Mouse (Mus musculus): ENCODE measurements around the gene Gabpb1. TPM values are rescaled to one million over a fixed set of nuclear protein-coding genes. Genes with fewer than 3 reads are reported as not detected.
A peak's percentile ranks its signal among the peaks of the same experiment; 100 is the strongest.

The Gabpb1 gene
- polyA plus RNA-seq, 2 experiments = 9.4 to 23.1 TPM

DNA sequence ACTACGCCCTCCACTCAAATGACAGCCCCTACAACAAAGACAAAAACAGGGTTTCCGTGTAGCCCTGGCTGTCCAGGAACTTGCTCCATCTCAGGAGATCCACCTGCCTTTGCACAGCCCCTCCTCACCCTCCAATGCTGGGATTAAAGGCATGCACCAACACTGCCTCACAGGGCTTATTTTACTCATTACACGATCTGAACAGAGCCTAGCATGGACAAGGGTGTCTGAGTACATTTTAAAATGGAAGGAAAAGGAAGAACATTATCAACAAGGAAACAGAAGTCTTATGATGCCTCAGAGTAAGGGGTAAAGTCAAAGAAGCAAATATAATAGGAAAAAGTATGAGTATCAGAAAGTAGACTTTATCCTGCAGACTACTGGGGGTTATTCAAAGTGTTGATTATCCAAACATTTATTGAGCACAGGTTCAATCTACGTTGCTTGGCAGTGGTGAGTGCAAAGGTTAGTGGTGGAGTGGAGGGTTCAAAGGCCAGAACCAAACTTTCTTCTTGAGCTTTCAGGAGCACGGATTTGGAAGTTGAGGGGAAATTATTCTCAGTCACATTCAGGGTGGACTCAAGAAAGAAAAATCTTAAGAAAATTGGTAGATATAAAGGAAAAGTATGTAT, 7.4 kb downstream of the Gabpb1 start:
- Histone ChIP-seq H3K4me2 (ENCODE audit: low read depth) (no peak overlapping the region), H3K4me3 (ENCODE audit: insufficient read depth in 1 of 2, low read depth in 2 of 2, low read length in 2 of 2) (no peak overlapping the region), H3K9ac (replicated peaks) (no peak overlapping the region), H3K36me3 (replicated peaks; ENCODE audit: control insufficient read depth, insufficient read depth, low read depth) (no peaks in the 10 kb centered on the region), H3K27ac (no peak overlapping the region), H3K27me3 (ENCODE audit: control insufficient read depth, insufficient read depth, low read length) (no peaks in the 10 kb centered on the region), H3K9me3 (ENCODE audit: control insufficient read depth, low read length) (no peaks in the 10 kb centered on the region), H3K4me1 (replicated peaks; ENCODE audit: control insufficient read depth in 2 of 2, insufficient read depth in 2 of 2, low read length in 1 of 2) (peaks cover 10 to 16% of the 10 kb centered on the region in 2 experiments)
- WGBS (ENCODE audit: insufficient replicate concordance) = 67% methylated on average over 5 of the region's 5 CpGs
- TF ChIP-seq EP300 (IDR thresholded peaks at IDR 0.05; ENCODE audit: low read depth) (no peak), CTCF (IDR thresholded peaks at IDR 0.05; ENCODE audit: low read depth) (no peak)
- DNase-seq (ENCODE audit: low read depth in 3 of 3, low spot score in 3 of 3) = no peak
- ATAC-seq (ENCODE audit: insufficient read depth) = no peak

DNA sequence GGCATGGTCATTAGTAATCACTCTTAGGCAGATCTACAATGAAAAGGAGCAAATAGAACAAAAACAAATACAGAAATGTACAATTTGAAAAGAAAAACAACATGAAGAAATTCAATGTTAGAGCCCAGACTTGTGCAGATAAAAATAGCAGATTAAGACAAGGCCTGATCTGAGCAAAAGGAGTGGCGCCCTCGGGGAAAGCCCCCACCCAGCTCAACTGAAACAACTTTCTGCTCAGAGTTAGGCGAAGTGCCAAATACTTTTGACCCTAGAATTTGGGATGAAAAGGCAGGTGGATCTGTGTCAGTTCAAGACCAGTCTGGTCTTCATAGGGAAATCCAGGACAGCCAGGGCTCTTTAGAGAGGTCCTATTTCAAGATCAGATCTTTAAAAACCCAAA, 10.2 kb downstream of the Gabpb1 start:
- Histone ChIP-seq H3K4me1 (replicated peaks; ENCODE audit: control insufficient read depth in 2 of 2, insufficient read depth in 2 of 2, low read length in 1 of 2) (peaks cover 2 to 3% of the 10 kb centered on the region in 2 experiments; a peak in 3 of 4 replicates), H3K4me3 (ENCODE audit: insufficient read depth in 1 of 2, low read depth in 2 of 2, low read length in 2 of 2) (no peak overlapping the region), H3K27me3 (ENCODE audit: control insufficient read depth, insufficient read depth, low read length) (no peaks in the 10 kb centered on the region), H3K36me3 (replicated peaks; ENCODE audit: control insufficient read depth, insufficient read depth, low read depth) (no peaks in the 10 kb centered on the region), H3K4me2 (ENCODE audit: low read depth) (no peak overlapping the region), H3K27ac (no peak overlapping the region), H3K9me3 (ENCODE audit: control insufficient read depth, low read length) (no peaks in the 10 kb centered on the region), H3K9ac (replicated peaks) (no peak overlapping the region)
- DNase-seq (ENCODE audit: low read depth in 3 of 3, low spot score in 3 of 3) (no peak), ATAC-seq (ENCODE audit: insufficient read depth) (no peak)
- TF ChIP-seq CTCF (IDR thresholded peaks at IDR 0.05; ENCODE audit: low read depth) (no peak), EP300 (IDR thresholded peaks at IDR 0.05; ENCODE audit: low read depth) (no peak)
- WGBS (ENCODE audit: insufficient replicate concordance) = 53% methylated on average over 3 of the region's 3 CpGs

GRCm38 (mm10) chr2:126663481-126663880, 12.7 kb downstream of the Gabpb1 start:
- WGBS (ENCODE audit: insufficient replicate concordance) = 38% methylated on average over 4 of the region's 4 CpGs
- Histone ChIP-seq H3K9ac (replicated peaks) (no peak overlapping the region), H3K27me3 (ENCODE audit: control insufficient read depth, insufficient read depth, low read length) (no peaks in the 10 kb centered on the region), H3K9me3 (ENCODE audit: control insufficient read depth, low read length) (no peaks in the 10 kb centered on the region), H3K4me3 (ENCODE audit: insufficient read depth in 1 of 2, low read depth in 2 of 2, low read length in 2 of 2) (no peak overlapping the region), H3K4me2 (ENCODE audit: low read depth) (no peak overlapping the region), H3K4me1 (replicated peaks; ENCODE audit: control insufficient read depth in 2 of 2, insufficient read depth in 2 of 2, low read length in 1 of 2) (peaks cover under 1% of the 10 kb centered on the region in 2 experiments; a peak in 3 of 4 replicates), H3K27ac (no peak overlapping the region), H3K36me3 (replicated peaks; ENCODE audit: control insufficient read depth, insufficient read depth, low read depth) (no peaks in the 10 kb centered on the region)
- no peak for ATAC-seq (ENCODE audit: insufficient read depth)
- no peak for TF ChIP-seq EP300 (IDR thresholded peaks at IDR 0.05; ENCODE audit: low read depth)
- peak; percentile 50 for TF ChIP-seq CTCF (IDR thresholded peaks at IDR 0.05; ENCODE audit: low read depth)
- DNase-seq (ENCODE audit: low read depth in 3 of 3, low spot score in 3 of 3) = peak; percentile 24 to 34 (median 28)

DNA sequence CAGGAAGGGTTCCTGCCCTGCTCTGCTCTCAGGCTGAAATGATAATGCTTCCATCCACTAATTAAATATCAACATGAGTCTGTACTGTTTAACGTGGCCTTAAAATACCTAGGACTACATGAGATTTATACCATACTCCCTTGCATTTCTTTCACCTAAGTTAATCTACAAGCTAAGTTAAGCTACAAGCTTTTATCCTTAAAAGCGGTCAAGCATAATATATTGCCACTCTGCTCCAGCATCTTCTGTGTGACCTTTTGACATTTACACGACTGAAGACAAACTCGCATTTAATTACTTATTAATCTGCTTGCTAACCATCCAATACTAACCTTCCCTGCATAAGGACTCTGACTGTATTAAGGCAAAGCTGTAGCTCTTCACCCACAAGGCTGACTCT, 23.2 kb downstream of the Gabpb1 start:
- DNase-seq (ENCODE audit: low read depth in 3 of 3, low spot score in 3 of 3) = no peak
- 81% methylated on average over 4 of the region's 4 CpGs for WGBS (ENCODE audit: insufficient replicate concordance)

GRCm38 (mm10) chr2:126647762-126648161, 28.4 kb downstream of the Gabpb1 start:
- Histone ChIP-seq H3K4me2 (ENCODE audit: low read depth) (no peak overlapping the region), H3K9ac (replicated peaks) (no peak overlapping the region), H3K27me3 (ENCODE audit: control insufficient read depth, insufficient read depth, low read length) (no peaks in the 10 kb centered on the region), H3K36me3 (replicated peaks; ENCODE audit: control insufficient read depth, insufficient read depth, low read depth) (peaks cover 19% of the 10 kb centered on the region), H3K9me3 (ENCODE audit: control insufficient read depth, low read length) (no peaks in the 10 kb centered on the region), H3K4me3 (ENCODE audit: insufficient read depth in 1 of 2, low read depth in 2 of 2, low read length in 2 of 2) (no peak overlapping the region), H3K27ac (no peak overlapping the region), H3K4me1 (replicated peaks; ENCODE audit: control insufficient read depth in 2 of 2, insufficient read depth in 2 of 2, low read length in 1 of 2) (no peaks in the 10 kb centered on the region)
- no peak for ATAC-seq (ENCODE audit: insufficient read depth)
- TF ChIP-seq CTCF (IDR thresholded peaks at IDR 0.05; ENCODE audit: low read depth) (no peak), EP300 (IDR thresholded peaks at IDR 0.05; ENCODE audit: low read depth) (no peak)
- 85% methylated on average over 3 of the region's 3 CpGs for WGBS (ENCODE audit: insufficient replicate concordance)
- DNase-seq (ENCODE audit: low read depth in 3 of 3, low spot score in 3 of 3) = no peak

More for the DNA sequence above, 23.2 kb downstream of the Gabpb1 start:
- Histone ChIP-seq H3K36me3 (replicated peaks; ENCODE audit: control insufficient read depth, insufficient read depth, low read depth) (peaks cover 19% of the 10 kb centered on the region), H3K9me3 (ENCODE audit: control insufficient read depth, low read length) (no peaks in the 10 kb centered on the region), H3K9ac (replicated peaks) (no peak overlapping the region), H3K27me3 (ENCODE audit: control insufficient read depth, insufficient read depth, low read length) (no peaks in the 10 kb centered on the region), H3K4me2 (ENCODE audit: low read depth) (no peak overlapping the region), H3K4me3 (ENCODE audit: insufficient read depth in 1 of 2, low read depth in 2 of 2, low read length in 2 of 2) (no peak overlapping the region), H3K4me1 (replicated peaks; ENCODE audit: control insufficient read depth in 2 of 2, insufficient read depth in 2 of 2, low read length in 1 of 2) (no peaks in the 10 kb centered on the region), H3K27ac (no peak overlapping the region)
- no peak for ATAC-seq (ENCODE audit: insufficient read depth)
- TF ChIP-seq EP300 (IDR thresholded peaks at IDR 0.05; ENCODE audit: low read depth) = no peak
- no peak for TF ChIP-seq CTCF (IDR thresholded peaks at IDR 0.05; ENCODE audit: low read depth)

Measured in liver, embryonic 14.5 days (tissue).